Mouse (Mus musculus): ENCODE results near the gene B3gat3. TPM values are rescaled to one million over a fixed set of nuclear protein-coding genes. Genes with fewer than 3 reads are reported as not detected.

B3gat3 gene
- polyA plus RNA-seq, 2 experiments: 39.7 to 116 TPM

DNA sequence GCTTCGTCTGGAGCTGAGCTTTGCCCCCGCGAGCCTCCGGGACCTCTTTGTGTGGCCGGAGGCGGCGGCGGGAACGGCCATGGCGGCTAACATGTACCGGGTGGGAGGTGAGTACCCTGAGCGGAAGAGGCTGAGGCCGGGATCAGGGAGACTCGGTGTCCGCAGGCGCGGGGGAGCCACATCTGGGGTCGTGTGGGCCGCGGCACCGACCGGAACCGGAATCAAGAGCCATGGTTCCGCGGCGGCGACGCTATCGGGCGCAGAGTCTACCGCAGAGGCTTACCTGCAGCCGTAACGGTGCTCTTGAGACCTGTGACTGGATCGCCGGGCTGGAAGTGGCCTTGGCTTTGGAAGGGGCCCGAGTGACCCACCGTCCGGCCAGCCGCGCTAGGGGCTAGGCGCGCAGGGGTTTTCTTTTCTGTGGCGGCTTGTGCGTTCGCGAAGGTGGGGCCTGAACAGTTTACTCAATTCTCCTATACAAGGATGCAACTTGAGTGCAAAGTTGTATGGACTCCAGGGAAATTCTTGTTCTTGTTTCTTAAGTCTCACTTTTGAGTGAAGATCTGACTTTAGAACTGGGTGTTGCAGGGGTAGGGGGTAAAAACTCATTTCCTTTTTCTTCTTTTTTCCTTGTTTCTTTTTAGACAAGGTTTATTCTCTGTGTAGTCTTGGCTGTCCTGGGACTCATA is 22.2 kb downstream of the B3gat3 start:
- DNase-seq (ENCODE audit: low spot score): peak; percentile 47
- H3K9me3 ChIP-seq (ENCODE audit: control insufficient read depth, low read length): no peaks in the 10 kb centered on the region
- H3K4me1 ChIP-seq (ENCODE audit: control insufficient read depth, insufficient read depth, low read length): peaks cover 21% of the 10 kb centered on the region
- peak overlapping the region; percentile 97 for H3K9ac ChIP-seq (ENCODE audit: low read depth, low read length, severe bottlenecking)
- no peaks in the 10 kb centered on the region for H3K27me3 ChIP-seq (ENCODE audit: control insufficient read depth, insufficient read depth, low read length)
- peak overlapping the region; percentile 94 for H3K27ac ChIP-seq (replicated peaks; ENCODE audit: low read depth, low read length)
- peak; percentile 38 for ATAC-seq (ENCODE audit: low FRiP score, low read depth)
- under 1% methylated on average over 36 of the region's 46 CpGs for WGBS
- no peak for TF ChIP-seq POLR2A (IDR thresholded peaks at IDR 0.05; ENCODE audit: borderline replicate concordance, extremely low read depth, insufficient read depth, insufficient read length)
- peaks cover 61% of the 10 kb centered on the region for H3K36me3 ChIP-seq (ENCODE audit: control insufficient read depth, insufficient read depth, low read length)
- peak overlapping the region; percentile 61 for H3K4me2 ChIP-seq (replicated peaks; ENCODE audit: low read depth, low read length, severe bottlenecking)
- H3K4me3 ChIP-seq (replicated peaks; ENCODE audit: low read length): peak overlapping the region; percentile 91

DNA sequence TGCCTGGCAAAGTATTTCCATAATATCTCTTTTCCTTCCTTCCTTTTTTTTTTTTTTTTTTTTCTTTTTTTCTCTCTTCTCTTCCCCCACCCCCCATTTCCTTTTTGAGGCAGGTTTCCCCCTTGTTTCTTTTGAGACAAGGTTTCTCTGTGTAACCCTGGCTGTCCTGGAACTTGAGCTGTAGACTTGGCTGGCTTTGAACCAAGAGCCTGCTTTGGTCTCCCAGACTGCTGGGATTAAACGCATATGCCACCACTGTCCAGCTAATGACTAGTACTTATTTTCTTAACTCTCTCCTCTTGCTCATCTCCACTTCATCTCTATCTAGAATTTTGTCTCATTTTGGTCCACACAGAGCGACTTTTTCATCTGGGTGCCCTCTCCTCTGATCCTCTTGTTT is 22.9 kb downstream of the B3gat3 start:
- Histone ChIP-seq H3K4me3 (replicated peaks; ENCODE audit: low read length) (peak overlapping the region; percentile 91), H3K36me3 (ENCODE audit: control insufficient read depth, insufficient read depth, low read length) (peaks cover 62% of the 10 kb centered on the region), H3K4me1 (ENCODE audit: control insufficient read depth, insufficient read depth, low read length) (peaks cover 21% of the 10 kb centered on the region), H3K9me3 (ENCODE audit: control insufficient read depth, low read length) (no peaks in the 10 kb centered on the region), H3K27me3 (ENCODE audit: control insufficient read depth, insufficient read depth, low read length) (no peaks in the 10 kb centered on the region), H3K9ac (ENCODE audit: low read depth, low read length, severe bottlenecking) (peak overlapping the region; percentile 97), H3K4me2 (replicated peaks; ENCODE audit: low read depth, low read length, severe bottlenecking) (peak overlapping the region; percentile 61), H3K27ac (replicated peaks; ENCODE audit: low read depth, low read length) (peak overlapping the region; percentile 94; the same call in 1 of the 2 replicates)
- 75% methylated on average over 2 of the region's 2 CpGs for WGBS
- no peak for TF ChIP-seq POLR2A (IDR thresholded peaks at IDR 0.05; ENCODE audit: borderline replicate concordance, extremely low read depth, insufficient read depth, insufficient read length)
- DNase-seq (ENCODE audit: low spot score) (no peak), ATAC-seq (ENCODE audit: low FRiP score, low read depth) (no peak)

DNA sequence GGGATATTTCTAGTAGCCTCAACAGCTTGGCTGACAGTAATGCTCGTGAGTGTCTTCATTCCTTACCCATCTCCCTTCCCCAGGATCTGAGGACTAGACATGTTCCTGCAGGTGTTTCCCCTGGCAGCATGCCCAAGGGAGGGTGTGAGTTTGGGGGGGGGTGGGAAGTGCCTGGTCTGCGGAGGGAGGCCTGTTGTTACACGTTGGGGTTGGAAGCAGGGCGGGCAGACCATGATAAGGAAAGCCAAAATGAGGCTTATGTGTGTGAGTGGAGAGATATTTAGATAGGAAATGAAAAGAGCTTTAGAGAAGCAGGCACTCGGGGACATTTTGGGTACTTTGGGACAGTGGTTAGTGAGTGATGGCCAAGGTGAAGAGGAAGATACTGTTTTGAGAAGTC is 23.9 kb downstream of the B3gat3 start:
- Histone ChIP-seq H3K4me2 (replicated peaks; ENCODE audit: low read depth, low read length, severe bottlenecking) (peak overlapping the region; percentile 61), H3K36me3 (ENCODE audit: control insufficient read depth, insufficient read depth, low read length) (peaks cover 62% of the 10 kb centered on the region), H3K27ac (replicated peaks; ENCODE audit: low read depth, low read length) (0 out of 2 replicates have a peak overlapping the region, but pooled peaks have one; percentile 9), H3K9me3 (ENCODE audit: control insufficient read depth, low read length) (no peaks in the 10 kb centered on the region), H3K4me3 (replicated peaks; ENCODE audit: low read length) (peak overlapping the region; percentile 18; the same call in 1 of the 2 replicates), H3K4me1 (ENCODE audit: control insufficient read depth, insufficient read depth, low read length) (peaks cover 21% of the 10 kb centered on the region), H3K27me3 (ENCODE audit: control insufficient read depth, insufficient read depth, low read length) (no peaks in the 10 kb centered on the region), H3K9ac (ENCODE audit: low read depth, low read length, severe bottlenecking) (peak overlapping the region; percentile 28; the same call in 1 of the 2 replicates)
- peak; percentile 23 for DNase-seq (ENCODE audit: low spot score)
- WGBS: 44% methylated on average over 5 of the region's 5 CpGs
- no peak for ATAC-seq (ENCODE audit: low FRiP score, low read depth)
- no peak for TF ChIP-seq POLR2A (IDR thresholded peaks at IDR 0.05; ENCODE audit: borderline replicate concordance, extremely low read depth, insufficient read depth, insufficient read length)

DNA sequence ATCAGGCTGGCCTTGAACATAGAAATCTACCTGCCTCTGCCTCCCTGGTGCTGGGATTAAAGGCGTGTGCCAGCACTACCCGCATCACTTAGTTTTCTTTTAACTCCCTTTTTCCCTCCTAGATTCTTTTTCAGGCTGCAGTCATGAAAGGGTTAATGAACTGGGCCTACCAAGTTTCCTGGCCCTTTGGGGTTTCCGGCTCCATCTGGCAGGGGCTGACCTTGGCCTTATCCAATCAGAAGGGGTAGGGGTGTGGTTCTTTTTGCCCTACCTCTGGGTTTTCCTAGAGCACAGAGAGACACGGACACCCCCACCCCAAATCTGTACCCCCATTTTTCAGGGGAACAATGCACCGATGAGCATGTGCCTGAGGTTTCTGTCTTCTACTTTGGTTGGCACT is 24.6 kb downstream of the B3gat3 start:
- H3K4me1 ChIP-seq (ENCODE audit: control insufficient read depth, insufficient read depth, low read length): peaks cover 21% of the 10 kb centered on the region
- H3K9me3 ChIP-seq (ENCODE audit: control insufficient read depth, low read length): no peaks in the 10 kb centered on the region
- no peak for TF ChIP-seq POLR2A (IDR thresholded peaks at IDR 0.05; ENCODE audit: borderline replicate concordance, extremely low read depth, insufficient read depth, insufficient read length)
- no peaks in the 10 kb centered on the region for H3K27me3 ChIP-seq (ENCODE audit: control insufficient read depth, insufficient read depth, low read length)
- peak overlapping the region; percentile 13; the same call in 1 of the 2 replicates for H3K9ac ChIP-seq (ENCODE audit: low read depth, low read length, severe bottlenecking)
- peak overlapping the region; percentile 61; the same call in 1 of the 2 replicates for H3K4me2 ChIP-seq (replicated peaks; ENCODE audit: low read depth, low read length, severe bottlenecking)
- ATAC-seq (ENCODE audit: low FRiP score, low read depth) (no peak), DNase-seq (ENCODE audit: low spot score) (peak; percentile 89)
- H3K36me3 ChIP-seq (ENCODE audit: control insufficient read depth, insufficient read depth, low read length): peaks cover 61% of the 10 kb centered on the region
- 27% methylated on average over 5 of the region's 5 CpGs for WGBS
- H3K27ac ChIP-seq (replicated peaks; ENCODE audit: low read depth, low read length): no peak overlapping the region
- peak overlapping the region; percentile 18 for H3K4me3 ChIP-seq (replicated peaks; ENCODE audit: low read length)

DNA sequence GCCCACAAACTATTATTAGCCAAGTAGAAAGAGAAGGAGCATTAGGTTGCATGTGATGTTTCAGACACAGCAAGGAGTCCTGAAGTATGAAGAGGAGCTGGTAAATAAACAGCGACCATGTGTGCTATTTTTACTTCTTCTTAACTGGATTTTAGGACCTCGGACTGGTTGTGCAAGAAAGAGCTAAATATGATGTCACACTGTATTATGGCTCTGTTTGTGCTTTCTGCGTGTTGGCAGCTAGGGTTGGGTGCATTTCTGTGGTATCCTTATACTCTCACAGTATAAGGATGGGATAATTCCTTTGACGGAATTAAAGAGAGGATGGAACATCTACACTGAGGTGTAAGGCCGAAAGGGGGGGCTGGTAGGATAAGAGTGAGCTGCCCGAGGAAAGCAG is 25.1 kb downstream of the B3gat3 start:
- no peaks in the 10 kb centered on the region for H3K27me3 ChIP-seq (ENCODE audit: control insufficient read depth, insufficient read depth, low read length)
- no peak for TF ChIP-seq POLR2A (IDR thresholded peaks at IDR 0.05; ENCODE audit: borderline replicate concordance, extremely low read depth, insufficient read depth, insufficient read length)
- H3K9me3 ChIP-seq (ENCODE audit: control insufficient read depth, low read length): no peaks in the 10 kb centered on the region
- WGBS: 84% methylated on average over 6 of the region's 6 CpGs
- peak overlapping the region; percentile 61 for H3K4me2 ChIP-seq (replicated peaks; ENCODE audit: low read depth, low read length, severe bottlenecking)
- ATAC-seq (ENCODE audit: low FRiP score, low read depth) (no peak), DNase-seq (ENCODE audit: low spot score) (no peak)
- peak overlapping the region; percentile 13; the same call in 1 of the 2 replicates for H3K9ac ChIP-seq (ENCODE audit: low read depth, low read length, severe bottlenecking)
- peak overlapping the region; percentile 18 for H3K4me3 ChIP-seq (replicated peaks; ENCODE audit: low read length)
- H3K36me3 ChIP-seq (ENCODE audit: control insufficient read depth, insufficient read depth, low read length): peaks cover 63% of the 10 kb centered on the region
- H3K27ac ChIP-seq (replicated peaks; ENCODE audit: low read depth, low read length): no peak overlapping the region
- peaks cover 21% of the 10 kb centered on the region for H3K4me1 ChIP-seq (ENCODE audit: control insufficient read depth, insufficient read depth, low read length)
